Comparison of ENCODE assay signal across 8 mouse cellular contexts in the genomic region with DNA sequence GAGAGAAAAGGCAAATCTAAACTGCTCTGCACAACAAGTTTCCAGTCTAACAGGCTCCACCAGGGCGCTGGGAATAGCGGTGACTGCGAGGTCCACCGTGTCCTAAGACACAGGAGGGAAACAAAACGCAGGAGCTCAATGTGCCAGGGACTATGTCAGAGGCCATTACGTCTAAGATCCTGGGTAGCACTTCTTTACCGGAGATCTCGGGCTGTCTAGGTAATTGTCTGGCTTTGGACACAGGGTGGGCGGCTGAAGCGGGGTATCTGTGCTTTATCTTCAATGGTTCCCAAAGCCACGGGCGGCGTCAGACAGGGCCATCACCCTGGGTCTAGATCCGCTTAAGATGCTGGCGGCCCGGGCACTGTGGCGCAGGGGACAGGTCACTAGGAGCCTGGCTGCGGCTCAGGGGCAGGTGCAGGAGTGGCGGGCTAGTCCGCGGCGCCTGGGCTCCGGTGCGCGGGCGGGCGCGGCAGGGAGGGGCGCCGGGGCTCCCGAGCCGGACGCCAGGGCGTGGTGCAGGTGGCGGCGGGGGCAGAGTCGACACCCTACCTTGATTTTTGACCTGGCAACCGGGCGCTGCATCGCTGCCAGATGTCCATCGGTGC. TPM values are rescaled to one million over a fixed set of nuclear protein-coding genes. Genes with fewer than 3 reads are reported as not detected.
A peak's percentile ranks its signal among the peaks of the same experiment; 100 is the strongest.
DNase-seq lines count a peak whose midpoint lies in the region; ATAC-seq and TF ChIP-seq lines count a peak whose summit lies in the region.

No protein-coding gene starts in this region.

- ATAC-seq in hindbrain, embryonic 11.5 days (ENCODE audit: low FRiP score): peak; percentile 10; the same call in 1 of the 2 replicates
- no peak for ATAC-seq in liver, embryonic 16.5 days (ENCODE audit: low read depth)
- no peak for ATAC-seq in erythroid progenitor cell, adult 5-6 weeks (replicated peaks; ENCODE audit: low FRiP score, poor library complexity, severe bottlenecking)

- no peak for TF ChIP-seq POLR2A in liver, adult 2 months (IDR thresholded peaks at IDR 0.05; ENCODE audit: extremely low read depth, insufficient read depth, low read length)

- WGBS in liver, adult 2 months: 2% methylated on average over 41 of the region's 41 CpGs
- under 1% methylated on average over 41 of the region's 41 CpGs for WGBS in hindbrain, embryonic 11.5 days
- WGBS in liver, embryonic 16.5 days (ENCODE audit: insufficient replicate concordance): 1% methylated on average over 29 of the region's 41 CpGs

- H3K4me2 ChIP-seq in hindbrain, embryonic 11.5 days (replicated peaks; ENCODE audit: low read depth, low read length): peak overlapping the region; percentile 85
- peak overlapping the region; percentile 71 for H3K4me2 ChIP-seq in liver, embryonic 16.5 days (ENCODE audit: low read depth, low read length)

- DNase-seq in liver, adult 2 months (ENCODE audit: extremely low read depth, low read depth, low spot score): no peak
- no peak for DNase-seq in liver
- peak; percentile 36 for DNase-seq in embryo, embryonic 10 days (ENCODE audit: low spot score)
- DNase-seq in hindbrain, embryonic 11.5 days (ENCODE audit: low spot score): peak; percentile 59
- DNase-seq in retina, embryonic 14.5 days (ENCODE audit: low spot score): peak; percentile 35
- no peak for DNase-seq in thymus, postnatal 4 days

- H3K27me3 ChIP-seq in liver, adult 2 months (ENCODE audit: control insufficient read depth, insufficient read depth, low read length): peaks cover 28% of the 10 kb centered on the region
- peaks cover 57% of the 10 kb centered on the region for H3K27me3 ChIP-seq in hindbrain, embryonic 11.5 days (ENCODE audit: control insufficient read depth, insufficient read depth, low read length)
- peaks cover 67% of the 10 kb centered on the region for H3K27me3 ChIP-seq in liver, embryonic 16.5 days (ENCODE audit: control insufficient read depth, insufficient read depth, low read depth, low read length)

- H3K27ac ChIP-seq in liver, adult 2 months (replicated peaks; ENCODE audit: insufficient read depth, low read depth, low read length): no peak overlapping the region
- H3K27ac ChIP-seq in hindbrain, embryonic 11.5 days (ENCODE audit: low read depth, low read length): no peak overlapping the region
- no peak overlapping the region for H3K27ac ChIP-seq in liver, embryonic 16.5 days (ENCODE audit: low read length)

- H3K9me3 ChIP-seq in hindbrain, embryonic 11.5 days (ENCODE audit: control insufficient read depth, low read length): no peaks in the 10 kb centered on the region
- H3K9me3 ChIP-seq in liver, embryonic 16.5 days (replicated peaks; ENCODE audit: control insufficient read depth, low read length): no peaks in the 10 kb centered on the region

- no peaks in the 10 kb centered on the region for H3K36me3 ChIP-seq in liver, adult 2 months (ENCODE audit: control insufficient read depth, insufficient read depth, low read length)
- no peaks in the 10 kb centered on the region for H3K36me3 ChIP-seq in hindbrain, embryonic 11.5 days (ENCODE audit: control insufficient read depth, insufficient read depth, low read length)
- H3K36me3 ChIP-seq in liver, embryonic 16.5 days (ENCODE audit: control insufficient read depth, insufficient read depth): no peaks in the 10 kb centered on the region

- H3K9ac ChIP-seq in liver, adult 2 months (ENCODE audit: low read depth, low read length): no peak overlapping the region
- no peak overlapping the region for H3K9ac ChIP-seq in hindbrain, embryonic 11.5 days (ENCODE audit: low read depth, low read length)
- H3K9ac ChIP-seq in liver, embryonic 16.5 days (ENCODE audit: low read depth, low read length): no peak overlapping the region

- H3K79me2 ChIP-seq in liver, adult 2 months (ENCODE audit: control insufficient read depth, insufficient read depth, low read length): no peaks in the 10 kb centered on the region

- peak overlapping the region; percentile 53; the same call in 1 of the 2 replicates for H3K4me3 ChIP-seq in liver, adult 2 months (ENCODE audit: insufficient read depth, low read depth, low read length)
- peak overlapping the region; percentile 42 for H3K4me3 ChIP-seq in hindbrain, embryonic 11.5 days (ENCODE audit: low read depth, low read length)
- peak overlapping the region; percentile 55 for H3K4me3 ChIP-seq in liver, embryonic 16.5 days (ENCODE audit: low read depth, low read length)

- TF ChIP-seq CTCF in liver, adult 2 months (IDR thresholded peaks at IDR 0.05; ENCODE audit: low read depth, low read length): no peak

- H3K4me1 ChIP-seq in liver, adult 2 months (ENCODE audit: control insufficient read depth, insufficient read depth, low read length): peaks cover 4% of the 10 kb centered on the region; the same call in 1 of the 2 replicates
- H3K4me1 ChIP-seq in hindbrain, embryonic 11.5 days (replicated peaks; ENCODE audit: control insufficient read depth, insufficient read depth, low read length): peaks cover 9% of the 10 kb centered on the region
- H3K4me1 ChIP-seq in liver, embryonic 16.5 days (ENCODE audit: control insufficient read depth, low read depth, low read length): peaks cover 8% of the 10 kb centered on the region

RNA-seq across cellular contexts. Expression of a gene that starts 1.5 kb away (rescaled TPM):
- 0.18 TPM in 1 of 2 replicates, not detected in the other for total RNA-seq in liver, adult 2 months (2014; rRNA removed)
- polyA plus RNA-seq in liver, adult 2 months (2012; rRNA removed): not detected in 2 replicates
- 0.25 and 0.28 TPM in 2 replicates for polyA plus RNA-seq in hindbrain, embryonic 11.5 days (2014; fragmentation: Nextera tagmentation; extraction: Ambion mirVana)
- polyA plus RNA-seq in liver, embryonic 16.5 days (2015; fragmentation: Nextera tagmentation; extraction: Ambion mirVana): 0.06 TPM in 1 of 2 replicates, not detected in the other
- not detected in 2 replicates for total RNA-seq in erythroid progenitor cell, adult 5-6 weeks (2015; ENCODE audit: low replicate concordance)
- total RNA-seq in erythroid progenitor cell, adult 5-6 weeks (2017; ENCODE audit: low replicate concordance): not detected in 2 replicates

RNA-seq across cellular contexts. Expression of a gene that starts 38.3 kb away (rescaled TPM):
- 10.2 and 16.4 TPM in 2 replicates for total RNA-seq in liver, adult 2 months (2014; rRNA removed)
- 15.8 TPM in 2 replicates for polyA plus RNA-seq in liver, adult 2 months (2012; rRNA removed)
- 30.8 and 31.0 TPM in 2 replicates for polyA plus RNA-seq in hindbrain, embryonic 11.5 days (2014; fragmentation: Nextera tagmentation; extraction: Ambion mirVana)
- 12.9 and 15.3 TPM in 2 replicates for polyA plus RNA-seq in liver, embryonic 16.5 days (2015; fragmentation: Nextera tagmentation; extraction: Ambion mirVana)
- total RNA-seq in erythroid progenitor cell, adult 5-6 weeks (2015; ENCODE audit: low replicate concordance): 10.5 and 16.6 TPM in 2 replicates
- 11.7 and 23.0 TPM in 2 replicates for total RNA-seq in erythroid progenitor cell, adult 5-6 weeks (2017; ENCODE audit: low replicate concordance)

RNA-seq across cellular contexts. Expression of a gene that starts 38.3 kb away (rescaled TPM):
- not detected in 2 replicates for total RNA-seq in liver, adult 2 months (2014; rRNA removed)
- not detected in 2 replicates for polyA plus RNA-seq in liver, adult 2 months (2012; rRNA removed)
- 0.94 and 1.9 TPM in 2 replicates for polyA plus RNA-seq in hindbrain, embryonic 11.5 days (2014; fragmentation: Nextera tagmentation; extraction: Ambion mirVana)
- 0.63 and 1.1 TPM in 2 replicates for polyA plus RNA-seq in liver, embryonic 16.5 days (2015; fragmentation: Nextera tagmentation; extraction: Ambion mirVana)
- not detected in 2 replicates for total RNA-seq in erythroid progenitor cell, adult 5-6 weeks (2015; ENCODE audit: low replicate concordance)
- total RNA-seq in erythroid progenitor cell, adult 5-6 weeks (2017; ENCODE audit: low replicate concordance): 12.1 TPM in 1 of 2 replicates, not detected in the other

RNA-seq across cellular contexts. Expression of a gene that starts 59.8 kb away (rescaled TPM):
- total RNA-seq in liver, adult 2 months (2014; rRNA removed): 60.3 and 62.4 TPM in 2 replicates
- 17.2 and 21.8 TPM in 2 replicates for polyA plus RNA-seq in liver, adult 2 months (2012; rRNA removed)
- polyA plus RNA-seq in hindbrain, embryonic 11.5 days (2014; fragmentation: Nextera tagmentation; extraction: Ambion mirVana): 104 and 108 TPM in 2 replicates
- polyA plus RNA-seq in liver, embryonic 16.5 days (2015; fragmentation: Nextera tagmentation; extraction: Ambion mirVana): 56.5 and 60.5 TPM in 2 replicates
- 93.7 and 130 TPM in 2 replicates for total RNA-seq in erythroid progenitor cell, adult 5-6 weeks (2015; ENCODE audit: low replicate concordance)
- total RNA-seq in erythroid progenitor cell, adult 5-6 weeks (2017; ENCODE audit: low replicate concordance): 86.1 and 115 TPM in 2 replicates

RNA-seq across cellular contexts. Expression of a gene that starts 60.0 kb away (rescaled TPM):
- 6.8 and 7.2 TPM in 2 replicates for total RNA-seq in liver, adult 2 months (2014; rRNA removed)
- 3.0 and 3.5 TPM in 2 replicates for polyA plus RNA-seq in liver, adult 2 months (2012; rRNA removed)
- 15.8 and 17.2 TPM in 2 replicates for polyA plus RNA-seq in hindbrain, embryonic 11.5 days (2014; fragmentation: Nextera tagmentation; extraction: Ambion mirVana)
- 8.1 and 9.9 TPM in 2 replicates for polyA plus RNA-seq in liver, embryonic 16.5 days (2015; fragmentation: Nextera tagmentation; extraction: Ambion mirVana)
- total RNA-seq in erythroid progenitor cell, adult 5-6 weeks (2015; ENCODE audit: low replicate concordance): 4.2 and 5.4 TPM in 2 replicates
- total RNA-seq in erythroid progenitor cell, adult 5-6 weeks (2017; ENCODE audit: low replicate concordance): 1.4 and 3.2 TPM in 2 replicates

Comparison
In these comparisons a context has a peak if more than half of its experiments do, and no peak if none do; other contexts are left out.
1. DNase-seq: peak in embryo, embryonic 10 days (single experiment), hindbrain, embryonic 11.5 days (single experiment) and retina, embryonic 14.5 days (single experiment); none in liver, adult 2 months (single experiment), liver (single experiment) and thymus, postnatal 4 days (single experiment).
2. Peak in every context shown above with its lines, with median percentiles within 50 percentile points of each other: H3K4me3 ChIP-seq.